Mouse (Mus musculus) kidney, embryonic 16.5 days (tissue): Measurements from ENCODE around the gene Olfr702. TPM values are rescaled to one million over a fixed set of nuclear protein-coding genes. Genes with fewer than 3 reads are reported as not detected.

Source experiments
- ATAC-seq: fragments of 200-750 bp; cut with Nextera tagmentation; 2 replicates; pipeline ENCODE4 v1.8.0; 2017; ENCODE audit warnings: moderate TSS enrichment; ENCODE audit not compliant: low FRiP score, low TSS enrichment
- H3K27ac ChIP-seq: fragments of 300-500 bp; sonication (generic); 2 replicates; pipeline ENCODE4 v1.5.1; 2014; ENCODE audit warnings: low read length
- H3K27me3 ChIP-seq: fragments of 300-500 bp; sonication (generic); 2 replicates; pipeline ENCODE4 v1.6.1; 2014; ENCODE audit warnings: low read length, control low read depth, mixed read lengths; ENCODE audit not compliant: insufficient read depth
- H3K36me3 ChIP-seq: fragments of 300-500 bp; sonication (generic); 2 replicates; pipeline ENCODE4 v1.6.1; 2014; ENCODE audit warnings: low read length, control low read depth, mixed read lengths; ENCODE audit not compliant: insufficient read depth
- H3K4me1 ChIP-seq: fragments of 300-500 bp; sonication (generic); 2 replicates; pipeline ENCODE4 v1.6.1; 2014; ENCODE audit warnings: low read length, control low read depth, mixed read lengths; ENCODE audit not compliant: insufficient read depth
- H3K4me2 ChIP-seq: fragments of 300-500 bp; sonication (generic); replicated peaks from 2 replicates; pipeline ENCODE4 v1.6.1; 2014; ENCODE audit warnings: low read depth, low read length
- H3K4me3 ChIP-seq: fragments of 300-500 bp; sonication (generic); 2 replicates; pipeline ENCODE4 v1.5.1; 2014; ENCODE audit warnings: mild to moderate bottlenecking, low read length
- H3K9ac ChIP-seq: fragments of 300-500 bp; sonication (generic); replicated peaks from 2 replicates; pipeline ENCODE4 v1.6.1; 2014; ENCODE audit warnings: low read length
- H3K9me3 ChIP-seq: fragments of 300-500 bp; sonication (generic); 2 replicates; pipeline ENCODE4 v1.6.1; 2016; ENCODE audit warnings: low read length, control low read depth
- WGBS: fragments of 180-500 bp; shearing (Covaris S2); extraction: QIAGEN DNeasy Blood & Tissue Kit; methylation state at CpG from one replicate; pipeline ENCODE4 v1.1.7; 2014; 5-methylcytosine and 5-hydroxymethylcytosine counted together
- polyA plus RNA-seq: library from polyadenylated mRNA; unstranded; fragments of >200 nt; fragmentation: Nextera tagmentation; extraction: Ambion mirVana; gene quantifications from 2 replicates; pipeline ENCODE4 v1.2.1, GENCODE M21; 2015

The Olfr702 gene
- not detected in 2 replicates for polyA plus RNA-seq

GRCm38 (mm10) chr7:106833793-106834192, at the start of gene Olfr702:
TSS of gene Olfr702 (minus strand) at chr7:106833893.
- Histone ChIP-seq H3K27me3 (no peaks in the 10 kb centered on the region), H3K36me3 (no peaks in the 10 kb centered on the region), H3K4me3 (no peak within 1 kb of the TSS), H3K4me1 (no peaks in the 10 kb centered on the region), H3K27ac (no peak within 1 kb of the TSS), H3K4me2 (no peak within 1 kb of the TSS), H3K9ac (no peak within 1 kb of the TSS), H3K9me3 (no peaks in the 10 kb centered on the region)
- ATAC-seq: no peak

GRCm38 (mm10) chr7:106876791-106877190, 43.1 kb upstream of the Olfr702 start, which contains the start of gene Olfr705:
TSS of gene Olfr705 (minus strand) at chr7:106876891.
- H3K4me3 ChIP-seq: no peak within 1 kb of the TSS
- H3K9me3 ChIP-seq: no peaks in the 10 kb centered on the region
- H3K36me3 ChIP-seq: no peaks in the 10 kb centered on the region
- H3K27ac ChIP-seq: no peak within 1 kb of the TSS
- WGBS: 83% methylated on average over 3 of the region's 3 CpGs
- H3K9ac ChIP-seq: no peak within 1 kb of the TSS
- H3K27me3 ChIP-seq: no peaks in the 10 kb centered on the region
- no peaks in the 10 kb centered on the region for H3K4me1 ChIP-seq
- H3K4me2 ChIP-seq: no peak within 1 kb of the TSS
- no peak for ATAC-seq

- Histone ChIP-seq H3K4me1 (no peaks in the 10 kb centered on the region), H3K4me3 (no peak within 1 kb of the TSS), H3K9ac (no peak within 1 kb of the TSS), H3K27ac (no peak within 1 kb of the TSS), H3K4me2 (no peak within 1 kb of the TSS), H3K27me3 (no peaks in the 10 kb centered on the region), H3K36me3 (no peaks in the 10 kb centered on the region), H3K9me3 (no peaks in the 10 kb centered on the region)
- no peak for ATAC-seq
Measured at GRCm38 (mm10) chr7:106862885-106863284, 29.2 kb upstream of the Olfr702 start, which contains the start of gene Olfr704. TSS of gene Olfr704 (plus strand) at chr7:106863185.

- no peaks in the 10 kb centered on the region for H3K4me1 ChIP-seq
- H3K4me3 ChIP-seq: no peak within 1 kb of the TSS
- ATAC-seq: no peak
- H3K9me3 ChIP-seq: no peaks in the 10 kb centered on the region; the same call in 1 of the 2 replicates
- H3K27me3 ChIP-seq: no peaks in the 10 kb centered on the region
- no peak within 1 kb of the TSS for H3K27ac ChIP-seq
- no peaks in the 10 kb centered on the region for H3K36me3 ChIP-seq
- 69% methylated on average over 2 of the region's 2 CpGs for WGBS
- no peak within 1 kb of the TSS for H3K9ac ChIP-seq
- no peak within 1 kb of the TSS for H3K4me2 ChIP-seq
Measured at GRCm38 (mm10) chr7:106843060-106843459, 9.4 kb upstream of the Olfr702 start, which contains the start of gene Olfr703. TSS of gene Olfr703 (plus strand) at chr7:106843360.

- no peak for ATAC-seq
Measured at GRCm38 (mm10) chr7:106818414-106818813, 15.3 kb downstream of the Olfr702 start.

GRCm38 (mm10) chr7:106815775-106816174, 17.9 kb downstream of the Olfr702 start:
- Histone ChIP-seq H3K27me3 (no peaks in the 10 kb centered on the region), H3K9ac (no peak overlapping the region), H3K9me3 (no peaks in the 10 kb centered on the region), H3K27ac (no peak overlapping the region), H3K4me3 (no peak overlapping the region), H3K4me2 (no peak overlapping the region), H3K36me3 (no peaks in the 10 kb centered on the region), H3K4me1 (no peaks in the 10 kb centered on the region)
- 43% methylated on average over 2 of the region's 2 CpGs for WGBS
- no peak for ATAC-seq

More at GRCm38 (mm10) chr7:106818414-106818813, 15.3 kb downstream of the Olfr702 start:
- Histone ChIP-seq H3K27me3 (no peaks in the 10 kb centered on the region), H3K9ac (no peak overlapping the region), H3K27ac (no peak overlapping the region), H3K4me1 (no peaks in the 10 kb centered on the region), H3K4me3 (no peak overlapping the region), H3K9me3 (no peaks in the 10 kb centered on the region), H3K36me3 (no peaks in the 10 kb centered on the region), H3K4me2 (no peak overlapping the region)

- Histone ChIP-seq H3K4me2 (no peak within 1 kb of the TSS), H3K36me3 (no peaks in the 10 kb centered on the region), H3K9me3 (no peaks in the 10 kb centered on the region), H3K9ac (no peak within 1 kb of the TSS), H3K27ac (no peak within 1 kb of the TSS), H3K4me3 (no peak within 1 kb of the TSS), H3K27me3 (no peaks in the 10 kb centered on the region), H3K4me1 (no peaks in the 10 kb centered on the region)
- WGBS: 65% methylated on average over 2 of the region's 2 CpGs
- no peak for ATAC-seq
Measured at GRCm38 (mm10) chr7:106813829-106814228, 19.9 kb downstream of the Olfr702 start, which contains the start of gene Olfr701. TSS of gene Olfr701 (plus strand) at chr7:106814129.

GRCm38 (mm10) chr7:106808734-106809133, 25.0 kb downstream of the Olfr702 start, which contains the start of gene Olfr700:
TSS of gene Olfr700 (minus strand) at chr7:106808834.
- Histone ChIP-seq H3K9me3 (no peaks in the 10 kb centered on the region), H3K9ac (no peak within 1 kb of the TSS), H3K27ac (no peak within 1 kb of the TSS), H3K4me2 (no peak within 1 kb of the TSS), H3K4me1 (no peaks in the 10 kb centered on the region), H3K4me3 (no peak within 1 kb of the TSS), H3K36me3 (no peaks in the 10 kb centered on the region), H3K27me3 (no peaks in the 10 kb centered on the region)
- WGBS: 86% methylated on average over 1 of the region's 1 CpGs
- ATAC-seq: no peak

GRCm38 (mm10) chr7:106793098-106793497, 40.6 kb downstream of the Olfr702 start, which contains the start of gene Olfr699:
TSS of gene Olfr699 (minus strand) at chr7:106793198.
- WGBS: 67% methylated on average over 1 of the region's 1 CpGs
- no peaks in the 10 kb centered on the region for H3K9me3 ChIP-seq
- no peak within 1 kb of the TSS for H3K4me3 ChIP-seq
- H3K27me3 ChIP-seq: no peaks in the 10 kb centered on the region
- no peak within 1 kb of the TSS for H3K9ac ChIP-seq
- no peaks in the 10 kb centered on the region for H3K36me3 ChIP-seq
- H3K27ac ChIP-seq: no peak within 1 kb of the TSS
- no peak for ATAC-seq
- H3K4me1 ChIP-seq: no peaks in the 10 kb centered on the region
- no peak within 1 kb of the TSS for H3K4me2 ChIP-seq

- no peak for ATAC-seq
- Histone ChIP-seq H3K4me3 (no peak overlapping the region), H3K9ac (no peak overlapping the region), H3K4me1 (no peaks in the 10 kb centered on the region), H3K27ac (no peak overlapping the region), H3K36me3 (no peaks in the 10 kb centered on the region), H3K27me3 (no peaks in the 10 kb centered on the region), H3K4me2 (no peak overlapping the region), H3K9me3 (no peaks in the 10 kb centered on the region)
Measured at GRCm38 (mm10) chr7:106788330-106788729, 45.4 kb downstream of the Olfr702 start.
